Mouse (Mus musculus) myocyte (in vitro differentiated cells): ENCODE measurements at regions not wholly inside any gene's neighbourhood (a gene's known extent, or its start where the extent isn't known, plus 50 kb on each side); places are given as distances from the start of the nearest gene placed in this dataset.

ENCODE experiments used
- CEBPB ChIP-seq: IDR thresholded peaks from 2 replicates; pipeline ENCODE4 v1.6.1; 2011; ENCODE audit warnings: mild to moderate bottlenecking, moderate library complexity; ENCODE audit not compliant: poor library complexity, insufficient read depth, severe bottlenecking
- E2F4 ChIP-seq: IDR thresholded peaks from one replicate; pipeline ENCODE4 v1.6.1; 2011; ENCODE audit warnings: mild to moderate bottlenecking, control low read depth, moderate library complexity; ENCODE audit not compliant: insufficient read depth
- MAX ChIP-seq: IDR thresholded peaks from one replicate; pipeline ENCODE4 v1.6.1; 2011; ENCODE audit warnings: low read depth, mild to moderate bottlenecking, control low read depth
- MYOD1 ChIP-seq, 3 experiments: IDR thresholded peaks; one replicate each; pipeline ENCODE4 v1.6.1; 2011; ENCODE audit warnings: control low read depth in 2 of 3, low read depth in 2 of 3, mild to moderate bottlenecking in 2 of 3, moderate library complexity in 1 of 3; ENCODE audit not compliant: insufficient read length in 2 of 3, control insufficient read depth in 1 of 3
- MYOG ChIP-seq, 3 experiments: IDR thresholded peaks; one replicate each; pipeline ENCODE4 v1.6.1; 2011; ENCODE audit warnings: control low read depth in 2 of 3, low read depth in 2 of 3, mild to moderate bottlenecking in 2 of 3; ENCODE audit not compliant: insufficient read length in 2 of 3, control insufficient read depth in 1 of 3, insufficient read depth in 1 of 3
- POLR2A ChIP-seq: IDR thresholded peaks from one replicate; pipeline ENCODE4 v1.6.1; 2011; ENCODE audit warnings: low read depth, mild to moderate bottlenecking, control low read depth, moderate library complexity; ENCODE audit not compliant: insufficient read length
- POLR2AphosphoS2 ChIP-seq: IDR thresholded peaks from one replicate; pipeline ENCODE4 v1.6.1; 2011; ENCODE audit warnings: low read depth, control low read depth; ENCODE audit not compliant: insufficient read length
- REST ChIP-seq: IDR thresholded peaks from one replicate; pipeline ENCODE4 v1.6.1; 2011; ENCODE audit warnings: mild to moderate bottlenecking, control low read depth, moderate library complexity; ENCODE audit not compliant: insufficient read depth, insufficient read length
- SRF ChIP-seq: IDR thresholded peaks from one replicate; pipeline ENCODE4 v1.6.1; 2011; ENCODE audit warnings: low read depth; ENCODE audit not compliant: control insufficient read depth, insufficient read length
- TCF12 ChIP-seq: IDR thresholded peaks from one replicate; pipeline ENCODE4 v1.6.1; 2011; ENCODE audit warnings: mild to moderate bottlenecking, control low read depth; ENCODE audit not compliant: poor library complexity, insufficient read depth, severe bottlenecking
- TCF3 ChIP-seq: IDR thresholded peaks from one replicate; pipeline ENCODE4 v1.6.1; 2011; ENCODE audit warnings: low read depth, control low read depth; ENCODE audit not compliant: insufficient read length
- USF1 ChIP-seq: IDR thresholded peaks from one replicate; pipeline ENCODE4 v1.6.1; 2011; ENCODE audit warnings: low read depth, mild to moderate bottlenecking, control low read depth, moderate library complexity

- TF ChIP-seq CEBPB: no peak
- no peak for TF ChIP-seq REST
- TF ChIP-seq POLR2A: no peak
- TF ChIP-seq POLR2AphosphoS2: no peak
- no peak for TF ChIP-seq MAX
- no peak for TF ChIP-seq TCF12
- TF ChIP-seq MYOG (IDR thresholded peaks at IDR 0.05; ENCODE audit: control insufficient read depth in 1 of 3, insufficient read depth in 1 of 3, insufficient read length in 2 of 3, low read depth in 2 of 3): no peak
- TF ChIP-seq MYOD1 (IDR thresholded peaks at IDR 0.05; ENCODE audit: control insufficient read depth in 1 of 3, insufficient read length in 2 of 3, low read depth in 2 of 3): no peak
- no peak for TF ChIP-seq USF1
- no peak for TF ChIP-seq E2F4
- TF ChIP-seq SRF: no peak
- TF ChIP-seq TCF3: no peak
Measured at GRCm38 (mm10) chr10:98514836-98515235, 399.4 kb upstream of the Atp2b1 start.
